Mouse (Mus musculus) ES-Bruce4 (cell line): ENCODE data around the gene Mrgpra2b.
"Not testable (repeated sequence)": the region's sequence is repeated elsewhere in the genome, so short reads cannot be mapped to it uniquely, and the experiment has no call there.

Experiments used
- CTCF ChIP-seq: IDR thresholded peaks from one replicate; pipeline ENCODE4 v1.8.1; 2011; ENCODE audit warnings: low read depth, low read length
- EP300 ChIP-seq: IDR thresholded peaks from 2 replicates; pipeline ENCODE4 v1.6.1; 2011; ENCODE audit warnings: low read depth, low read length; ENCODE audit not compliant: insufficient read depth
- POLR2A ChIP-seq: IDR thresholded peaks from one replicate; pipeline ENCODE4 v1.8.1; 2011; ENCODE audit warnings: low read length; ENCODE audit not compliant: insufficient read depth

- not testable (repeated sequence) for TF ChIP-seq POLR2A, CTCF, EP300
These were observed 54.8 kb downstream of the Mrgpra2b start for GRCm38 (mm10) chr7:47473904-47474303.
